Mouse (Mus musculus) left cerebral cortex, postnatal 14 days (tissue): ENCODE data around the gene Jpt2. TPM values are rescaled to one million over a fixed set of nuclear protein-coding genes. Genes with fewer than 3 reads are reported as not detected.

ENCODE experiments used
- DNase-seq, 2 experiments: peaks; one replicate each; pipeline ENCODE4 v3.0.0; 2021 to 2022; ENCODE audit warnings: low spot score in 2 of 2, mixed read lengths in 1 of 2
- intact Hi-C: fragments of 180-260 bp; cut with DNase I; formaldehyde crosslinking; loops from one replicate; pipeline ENCODE4 v1.15.1; 2025
- total RNA-seq, 2 experiments: library from RNA; stranded (reverse); gene quantifications; 2 replicates each; pipeline ENCODE4 v1.2.3; 2021

Gene Jpt2
- total RNA-seq, 2 experiments from 2014 or later = 5.3 to 10.4 TPM

GRCm38 (mm10) chr17:24891321-24891720 is 69.2 kb downstream of the Jpt2 start:
- no peak for DNase-seq
- intact Hi-C loops = no loop called here

DNA sequence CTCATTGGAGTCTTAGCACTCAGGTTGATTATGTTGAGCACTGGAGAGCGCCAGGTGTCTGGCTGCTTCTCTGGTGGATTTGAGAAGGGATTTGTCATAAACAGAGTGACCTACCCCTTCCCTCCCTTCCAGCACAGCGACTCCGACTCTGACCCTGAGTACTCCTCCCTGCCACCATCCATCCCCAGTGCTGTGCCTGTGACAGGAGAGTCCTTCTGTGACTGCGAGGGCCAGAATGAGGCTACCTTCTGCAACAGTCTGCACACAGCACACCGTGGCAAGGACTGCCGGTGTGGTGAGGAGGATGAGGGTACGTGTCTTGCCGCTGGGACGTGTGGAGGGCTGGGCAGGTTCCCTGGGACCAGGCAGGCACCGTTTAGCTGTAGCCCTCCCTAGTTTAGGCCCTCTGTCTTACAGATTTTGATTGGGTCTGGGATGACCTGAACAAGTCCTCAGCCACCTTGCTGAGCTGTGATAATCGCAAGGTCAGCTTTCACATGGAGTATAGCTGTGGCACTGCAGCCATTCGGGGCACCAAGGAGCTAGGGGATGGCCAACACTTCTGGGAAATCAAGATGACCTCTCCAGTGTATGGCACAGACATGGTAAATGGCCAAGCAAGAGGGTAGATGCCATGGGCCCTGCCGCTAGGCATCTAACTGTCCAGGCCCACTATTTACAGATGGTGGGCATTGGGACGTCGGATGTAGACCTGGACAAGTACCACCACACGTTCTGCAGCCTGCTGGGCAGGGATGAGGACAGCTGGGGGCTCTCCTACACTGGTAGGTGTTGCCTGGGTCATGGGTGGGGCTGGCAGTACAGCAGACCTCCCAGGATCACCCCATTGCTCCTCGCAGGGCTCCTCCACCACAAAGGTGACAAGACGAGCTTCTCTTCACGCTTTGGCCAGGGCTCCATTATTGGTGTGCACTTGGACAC is 70.1 kb downstream of the Jpt2 start:
- no peak for DNase-seq
- intact Hi-C loops = no loop called here

- intact Hi-C loops = no loop called here
- no peak for DNase-seq
Measured at GRCm38 (mm10) chr17:24888862-24889261, 71.6 kb downstream of the Jpt2 start.

Other genes starting within 250 kb of the Jpt2 start
- not detected for gene Rnf151, start 242.6 kb downstream of the Jpt2 start, total RNA-seq
- gene Rps2, start 242.6 kb downstream of the Jpt2 start, total RNA-seq = 100 to 1,000 TPM; 492 to 494 TPM
- gene Ndufb10, start 236.2 kb downstream of the Jpt2 start, total RNA-seq = 100 to 1,000 TPM; 184 to 189 TPM
- gene Rpl3l, start 232.9 kb downstream of the Jpt2 start, total RNA-seq = under 1 TPM; 0.35 to 0.38 TPM
- gene Msrb1, start 224.0 kb downstream of the Jpt2 start, total RNA-seq = 10 to 100 TPM; 38.4 to 38.7 TPM
- under 1 TPM; 0.31 to 0.59 TPM for gene Hs3st6, start 207.7 kb downstream of the Jpt2 start, total RNA-seq
- not detected for gene Meiob, start 156.4 kb downstream of the Jpt2 start, total RNA-seq
- gene Hagh, start 120.5 kb downstream of the Jpt2 start, total RNA-seq = 100 to 1,000 TPM; 120 to 135 TPM
- 10 to 100 TPM; 15.8 to 19.4 TPM for gene Fahd1, start 110.3 kb downstream of the Jpt2 start, total RNA-seq
- gene Igfals, start 94.7 kb downstream of the Jpt2 start, total RNA-seq = not detected
- 10 to 100 TPM; 35.7 to 37.4 TPM for gene Nubp2, start 74.3 kb downstream of the Jpt2 start, total RNA-seq
- 10 to 100 TPM; 53.5 to 55.5 TPM for gene Spsb3, start 74.0 kb downstream of the Jpt2 start, total RNA-seq
- 10 to 100 TPM; 58.1 to 61.6 TPM for gene Eme2, start 65.6 kb downstream of the Jpt2 start, total RNA-seq
- 10 to 100 TPM; 67.5 to 73.1 TPM for gene Mrps34, start 65.6 kb downstream of the Jpt2 start, total RNA-seq
- gene Nme3, start 64.2 kb downstream of the Jpt2 start, total RNA-seq = 10 to 100 TPM; 40.3 to 44.6 TPM
- gene Mapk8ip3, start 23.7 kb downstream of the Jpt2 start, total RNA-seq = 100 to 1,000 TPM; 315 to 321 TPM
- gene Cramp1l, start 55.1 kb upstream of the Jpt2 start, total RNA-seq = 10 to 100 TPM; 26.0 to 27.9 TPM
- gene Ift140, start 55.4 kb upstream of the Jpt2 start, total RNA-seq = 10 to 100 TPM; 19.8 to 22.9 TPM
- 10 to 100 TPM in 1 of 2 experiments, 1 to 10 TPM in 1; 9.5 to 11.9 TPM for gene Tmem204, start 122.9 kb upstream of the Jpt2 start, total RNA-seq
- gene Telo2, start 155.3 kb upstream of the Jpt2 start, total RNA-seq = 10 to 100 TPM; 29.8 to 32.3 TPM
- 1 to 10 TPM; 1.9 to 2.3 TPM for gene Ptx4, start 160.1 kb upstream of the Jpt2 start, total RNA-seq
- 10 to 100 TPM; 49.7 to 52.2 TPM for gene Clcn7, start 172.7 kb upstream of the Jpt2 start, total RNA-seq
- under 1 TPM in 1 of 2 experiments, not detected in 1; 0.24 TPM for gene Ccdc154, start 201.8 kb upstream of the Jpt2 start, total RNA-seq
- gene Gm38655, start 214.8 kb upstream of the Jpt2 start, total RNA-seq = not detected
- 10 to 100 TPM; 18.4 to 20.0 TPM for gene BC003965, start 223.9 kb upstream of the Jpt2 start, total RNA-seq
- 10 to 100 TPM; 33.4 to 38.6 TPM for gene Unkl, start 227.7 kb upstream of the Jpt2 start, total RNA-seq